Mouse (Mus musculus): ENCODE measurements at regions not wholly inside any gene's neighbourhood (a gene's known extent, or its start where the extent isn't known, plus 50 kb on each side); places are given as distances from the start of the nearest gene placed in this dataset.
"Not testable (repeated sequence)": the region's sequence is repeated elsewhere in the genome, so short reads cannot be mapped to it uniquely, and the experiment has no call there.

GRCm38 (mm10) chr13:103622324-103622723, 152.1 kb downstream of the Srek1 start:
- DNase-seq (ENCODE audit: low spot score in 2 of 2), result no peak

- not testable (repeated sequence) for DNase-seq (ENCODE audit: low spot score in 2 of 2)
These were observed 153.4 kb downstream of the Srek1 start for GRCm38 (mm10) chr13:103620958-103621357.

- no peak for DNase-seq (ENCODE audit: low spot score in 2 of 2)
These were observed 161.1 kb downstream of the Srek1 start for GRCm38 (mm10) chr13:103613333-103613725.

- DNase-seq (ENCODE audit: low spot score in 2 of 2), result no peak
These were observed 161.6 kb downstream of the Srek1 start for GRCm38 (mm10) chr13:103612720-103613332.

- DNase-seq (ENCODE audit: low spot score in 2 of 2), result no peak
These were observed 172.1 kb downstream of the Srek1 start for GRCm38 (mm10) chr13:103602302-103602701.

- no peak for DNase-seq (ENCODE audit: low spot score in 2 of 2)
These were observed 182.0 kb downstream of the Srek1 start for GRCm38 (mm10) chr13:103592371-103592770.

- no peak for DNase-seq (ENCODE audit: low spot score in 2 of 2)
These were observed 182.5 kb downstream of the Srek1 start for GRCm38 (mm10) chr13:103591874-103592273.

- not testable (repeated sequence) for DNase-seq (ENCODE audit: low spot score in 2 of 2)
These were observed 183.0 kb downstream of the Srek1 start for GRCm38 (mm10) chr13:103591381-103591780.

GRCm38 (mm10) chr13:103589646-103590045, 184.8 kb downstream of the Srek1 start:
- DNase-seq (ENCODE audit: low spot score in 2 of 2), result no peak

GRCm38 (mm10) chr13:103576856-103577255, 197.6 kb downstream of the Srek1 start:
- no peak for DNase-seq (ENCODE audit: low spot score in 2 of 2)

- DNase-seq (ENCODE audit: low spot score in 2 of 2), result no peak
These were observed 209.7 kb downstream of the Srek1 start for GRCm38 (mm10) chr13:103564715-103565114.

GRCm38 (mm10) chr13:103561795-103562705, 212.4 kb downstream of the Srek1 start:
- no peak for DNase-seq (ENCODE audit: low spot score in 2 of 2)

GRCm38 (mm10) chr13:103558915-103559314, 215.5 kb downstream of the Srek1 start:
- DNase-seq (ENCODE audit: low spot score in 2 of 2), result no peak

- DNase-seq (ENCODE audit: low spot score in 2 of 2), result no peak
These were observed 205.3 kb upstream of the Mast4 start for GRCm38 (mm10) chr13:103539577-103539976.

- no peak for DNase-seq (ENCODE audit: low spot score in 2 of 2)
These were observed 179.5 kb upstream of the Mast4 start for GRCm38 (mm10) chr13:103513825-103514224.

- DNase-seq (ENCODE audit: low spot score in 2 of 2), result no peak
These were observed 178.2 kb upstream of the Mast4 start for GRCm38 (mm10) chr13:103512476-103512875.

GRCm38 (mm10) chr13:103504987-103505386, 170.7 kb upstream of the Mast4 start:
- no peak for DNase-seq (ENCODE audit: low spot score in 2 of 2)

GRCm38 (mm10) chr13:103499376-103499775, 165.1 kb upstream of the Mast4 start:
- no peak for DNase-seq (ENCODE audit: low spot score in 2 of 2)

GRCm38 (mm10) chr13:103494371-103494770, 160.1 kb upstream of the Mast4 start:
- DNase-seq (ENCODE audit: low spot score in 2 of 2), result no peak

GRCm38 (mm10) chr13:103493567-103493966, 159.3 kb upstream of the Mast4 start:
- DNase-seq (ENCODE audit: low spot score in 2 of 2), result no peak

GRCm38 (mm10) chr13:103490049-103490448, 155.8 kb upstream of the Mast4 start:
- no peak for DNase-seq (ENCODE audit: low spot score in 2 of 2)

GRCm38 (mm10) chr13:103484092-103484491, 149.8 kb upstream of the Mast4 start:
- DNase-seq (ENCODE audit: low spot score in 2 of 2), result no peak

- DNase-seq (ENCODE audit: low spot score in 2 of 2), result no peak
These were observed 149.1 kb upstream of the Mast4 start for GRCm38 (mm10) chr13:103483392-103483791.
